Mouse (Mus musculus): Measurements from ENCODE around the gene Olfr959.
A peak's percentile ranks its signal among the peaks of the same experiment; 100 is the strongest.

The Olfr959 gene

GRCm38 (mm10) chr9:39575469-39575868 lies at the start of gene Olfr959:
TSS of gene Olfr959 (minus strand) at chr9:39575569.
- DNase-seq, result no peak

GRCm38 (mm10) chr9:39624711-39625110 lies 49.3 kb upstream of the Olfr959 start:
- DNase-seq, result no peak

DNA sequence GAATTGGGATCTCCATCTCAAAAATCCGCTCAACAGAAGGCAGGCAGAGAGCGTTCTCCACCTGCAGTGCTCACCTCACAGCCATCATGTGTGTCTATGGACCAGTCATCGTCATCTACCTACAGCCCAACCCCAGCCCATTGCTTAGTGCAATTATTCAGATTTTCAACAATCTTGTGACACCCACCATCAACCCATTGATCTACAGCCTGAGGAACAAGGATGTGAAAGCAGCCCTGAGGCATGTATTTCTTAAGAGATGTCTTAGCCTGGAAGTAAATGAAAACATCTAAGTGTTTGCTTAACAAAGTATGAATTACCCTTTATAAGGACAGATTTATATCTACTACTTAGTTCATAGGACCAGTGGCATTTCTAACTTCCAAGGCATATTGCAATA lies 48.4 kb upstream of the Olfr959 start:
- DNase-seq, result no peak

GRCm38 (mm10) chr9:39621073-39621472 lies 45.7 kb upstream of the Olfr959 start, which contains the start of gene Olfr960:
TSS of gene Olfr960 (plus strand) at chr9:39621373.
- DNase-seq, result no peak

DNA sequence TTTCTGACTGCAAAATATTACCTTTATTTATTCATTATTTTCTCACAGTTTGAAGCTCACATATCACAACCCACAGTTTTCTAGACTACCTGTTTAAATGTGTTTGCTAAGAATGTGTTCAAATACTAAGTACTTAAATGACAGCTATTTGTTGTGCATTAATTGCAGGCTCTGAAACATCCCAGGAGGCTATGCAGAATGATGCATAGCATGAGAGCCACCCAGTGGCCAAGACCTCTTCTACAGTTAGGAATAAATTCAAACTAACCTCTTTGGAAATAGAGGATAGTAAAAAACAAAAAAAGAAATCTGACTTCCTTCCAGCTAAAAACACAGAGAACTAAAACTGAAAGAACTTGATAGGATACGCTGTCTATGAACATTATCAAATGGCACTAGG lies 36.6 kb upstream of the Olfr959 start:
- DNase-seq, result peak in 1 of 2 experiments; percentile 20

DNA sequence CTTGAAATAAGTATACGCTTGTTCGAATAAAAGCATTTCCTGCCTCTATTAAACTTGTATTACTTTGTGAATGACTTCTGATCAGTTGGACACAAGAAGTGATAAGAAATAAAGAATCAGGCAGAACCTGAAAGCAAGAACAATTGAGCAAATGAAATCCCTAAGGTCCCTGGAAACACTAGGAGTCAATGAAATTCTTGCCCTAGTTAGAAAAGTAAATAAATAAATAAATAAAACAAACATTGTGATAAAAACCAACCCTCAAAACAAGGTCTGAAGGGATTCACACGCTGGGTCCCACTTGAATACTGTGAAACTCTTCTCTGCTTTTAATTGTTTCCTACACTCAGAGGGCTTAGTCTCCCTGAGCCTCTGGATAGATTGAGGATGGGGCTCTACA lies 35.0 kb upstream of the Olfr959 start, which contains the start of gene Olfr148:
TSS of gene Olfr148 (plus strand) at position 301 of the 400 bp plus-strand sequence.
- DNase-seq, result no peak

- no peak for DNase-seq
These were observed 33.1 kb upstream of the Olfr959 start for GRCm38 (mm10) chr9:39608497-39608896.

- DNase-seq, result no peak
These were observed 28.7 kb upstream of the Olfr959 start, which contains the start of gene AW551984 for GRCm38 (mm10) chr9:39603999-39604453. TSS of gene AW551984 (minus strand) at chr9:39604403.

- DNase-seq, result no peak
These were observed 28.0 kb upstream of the Olfr959 start for GRCm38 (mm10) chr9:39603333-39603845.

- no peak for DNase-seq
These were observed 27.4 kb upstream of the Olfr959 start for GRCm38 (mm10) chr9:39602536-39603332.

DNA sequence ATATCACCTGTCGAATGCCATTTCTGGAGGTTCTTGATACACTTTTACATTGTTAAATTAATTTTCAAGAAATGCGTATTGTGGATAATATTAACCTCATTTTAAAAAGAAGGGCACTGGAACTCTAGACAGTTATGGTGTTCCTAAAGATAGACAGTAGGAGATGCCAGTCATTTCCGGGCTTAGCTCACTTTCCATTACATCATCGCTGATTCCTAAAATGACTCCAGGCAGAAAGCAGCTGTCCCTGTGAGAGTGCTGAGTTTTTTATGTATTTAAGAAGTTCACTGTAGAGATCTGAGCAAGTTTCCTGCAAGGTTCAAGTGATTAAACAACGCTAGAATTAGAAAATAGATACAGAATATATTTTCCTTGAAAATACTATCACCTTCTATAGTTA lies 1.7 kb upstream of the Olfr959 start:
- no peak for DNase-seq

DNA sequence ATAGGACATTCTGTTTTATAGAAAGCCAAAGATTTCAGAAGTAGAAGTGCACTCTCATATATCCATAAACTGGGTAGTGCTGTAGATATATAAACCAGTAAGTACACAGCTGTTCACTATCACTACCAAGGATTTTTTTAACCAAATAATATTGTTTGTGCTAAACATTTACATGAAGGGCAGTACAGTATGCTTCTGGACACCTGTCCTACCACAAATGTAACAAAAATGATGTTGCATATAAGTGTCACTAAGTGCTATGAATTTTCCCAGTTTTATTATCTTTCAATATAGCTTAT lies 17.1 kb downstream of the Olfr959 start:
- DNase-seq, result no peak

- no peak for DNase-seq
These were observed 17.6 kb downstream of the Olfr959 start for GRCm38 (mm10) chr9:39557529-39558348.

DNA sequence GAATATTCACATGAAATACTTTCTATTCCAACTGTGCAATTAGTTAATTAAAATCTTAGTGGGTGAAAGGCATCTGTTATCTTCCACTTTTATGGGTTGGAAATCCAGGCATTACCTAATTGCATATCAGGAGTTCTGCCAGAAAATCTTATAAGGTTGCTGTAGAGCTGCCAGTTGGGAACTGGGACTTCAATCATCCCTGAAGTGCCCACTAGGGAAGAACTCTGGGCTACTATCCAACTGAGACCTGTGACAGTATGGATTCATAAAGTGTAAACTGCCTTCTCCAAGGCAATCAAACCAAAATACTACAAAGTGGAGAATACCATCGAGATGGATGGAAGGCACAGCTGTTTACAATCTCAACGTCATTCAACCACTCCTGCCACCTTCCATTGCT lies 21.4 kb downstream of the Olfr959 start, which contains the start of gene Olfr958:
TSS of gene Olfr958 (minus strand) at position 109 of the 400 bp plus-strand sequence.
- DNase-seq, result no peak

GRCm38 (mm10) chr9:39550806-39551205 lies 24.6 kb downstream of the Olfr959 start:
- no peak for DNase-seq

DNA sequence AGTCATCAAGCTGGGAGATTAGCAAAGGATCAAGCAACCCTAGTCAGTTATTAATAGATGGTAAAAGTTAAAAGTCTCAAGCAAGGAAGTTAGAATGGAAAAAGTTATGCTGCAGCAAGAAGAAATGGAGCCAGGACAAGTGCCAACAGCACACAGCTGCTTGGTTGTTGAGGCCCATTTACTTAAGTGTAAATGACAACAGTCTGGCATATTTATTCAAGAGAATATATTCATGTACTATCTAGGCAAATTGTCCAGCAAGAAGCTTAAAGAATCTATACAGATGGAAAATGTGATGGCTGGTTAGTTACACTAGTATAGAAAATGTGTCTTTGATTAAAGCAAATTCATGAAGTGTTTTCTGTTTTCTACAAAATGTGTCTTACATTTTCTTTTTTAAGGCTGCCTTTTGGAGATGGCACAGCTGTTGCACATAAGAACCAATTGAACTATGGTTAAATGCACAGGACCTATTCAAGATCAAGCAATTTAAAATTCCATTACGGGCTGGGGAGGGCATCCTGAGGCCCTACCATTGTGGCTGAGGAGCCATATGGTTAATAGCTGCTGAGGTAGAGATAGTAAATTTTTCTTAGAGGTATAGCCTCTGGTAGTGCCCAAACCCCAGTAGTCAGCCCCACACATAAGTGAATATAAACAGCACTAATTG lies 51.6 kb downstream of the Olfr959 start:
- no peak for DNase-seq
